Comparison of ENCODE assay signal across 8 mouse cellular contexts in genomic region chr7:105477841-105478240, GRCm38 (mm10). TPM values are rescaled to one million over a fixed set of nuclear protein-coding genes. Genes with fewer than 3 reads are reported as not detected.
DNase-seq lines count a peak whose midpoint lies in the region; ATAC-seq lines count a peak whose summit lies in the region.

No protein-coding gene starts in this region.

- H3K4me3 ChIP-seq in forebrain, embryonic 14.5 days (ENCODE audit: low read depth, low read length), result no peak overlapping the region
- H3K4me3 ChIP-seq in hindbrain, embryonic 16.5 days (ENCODE audit: low read length), result no peak overlapping the region

- no peak overlapping the region for H3K27ac ChIP-seq in forebrain, embryonic 14.5 days (ENCODE audit: low read depth, low read length)
- no peak overlapping the region for H3K27ac ChIP-seq in hindbrain, embryonic 16.5 days (ENCODE audit: low read depth, low read length)

- peaks cover 12% of the 10 kb centered on the region; the same call in 1 of the 2 replicates for H3K4me1 ChIP-seq in forebrain, embryonic 14.5 days (ENCODE audit: control insufficient read depth, insufficient read depth, low read length)
- H3K4me1 ChIP-seq in hindbrain, embryonic 16.5 days (ENCODE audit: control insufficient read depth, insufficient read depth, low read depth, low read length), result peaks cover 11% of the 10 kb centered on the region

- H3K9ac ChIP-seq in forebrain, embryonic 14.5 days (ENCODE audit: low read length), result no peak overlapping the region
- no peak overlapping the region for H3K9ac ChIP-seq in hindbrain, embryonic 16.5 days (ENCODE audit: low read depth, low read length)

- no peaks in the 10 kb centered on the region for H3K36me3 ChIP-seq in forebrain, embryonic 14.5 days (ENCODE audit: control insufficient read depth, insufficient read depth, low read length)
- H3K36me3 ChIP-seq in hindbrain, embryonic 16.5 days (ENCODE audit: control insufficient read depth, insufficient read depth, low read length), result no peaks in the 10 kb centered on the region

- ATAC-seq in cerebellum, adult (ENCODE audit: insufficient number of reproducible peaks, low FRiP score, low TSS enrichment), result 0 out of 2 replicates have a peak, but pooled peaks have one; percentile 7
- no peak for ATAC-seq in forebrain, embryonic 14.5 days
- 0 out of 2 replicates have a peak, but pooled peaks have one; percentile 1 for ATAC-seq in hindbrain, embryonic 16.5 days

- no peaks in the 10 kb centered on the region for H3K27me3 ChIP-seq in forebrain, embryonic 14.5 days (replicated peaks; ENCODE audit: control insufficient read depth, insufficient read depth, low read length)
- no peaks in the 10 kb centered on the region for H3K27me3 ChIP-seq in hindbrain, embryonic 16.5 days (replicated peaks; ENCODE audit: control insufficient read depth, insufficient read depth, low read length)

- H3K4me2 ChIP-seq in forebrain, embryonic 14.5 days (ENCODE audit: low read length), result no peak overlapping the region
- H3K4me2 ChIP-seq in hindbrain, embryonic 16.5 days (ENCODE audit: low read length), result no peak overlapping the region

- WGBS in forebrain, embryonic 14.5 days, result 60% methylated on average over 3 of the region's 3 CpGs
- 69% methylated on average over 3 of the region's 3 CpGs for WGBS in hindbrain, embryonic 16.5 days

- intact Hi-C loops in left cerebral cortex, postnatal 14 days (cut with DNase I), result loop anchor here (5.0 kb wide), 1 partner anchor 306 kb away; no protein-coding TSS in a partner anchor

- H3K9me3 ChIP-seq in forebrain, embryonic 14.5 days (replicated peaks; ENCODE audit: control insufficient read depth, low read length), result no peaks in the 10 kb centered on the region
- H3K9me3 ChIP-seq in hindbrain, embryonic 16.5 days (ENCODE audit: control insufficient read depth, low read length), result no peaks in the 10 kb centered on the region

- no peak for DNase-seq in cerebellum, adult 11 months
- DNase-seq in urinary bladder, postnatal 36 days (ENCODE audit: low spot score in 2 of 2), result peak; percentile 24 to 25
- no peak for DNase-seq in urinary bladder, adult 2 months (ENCODE audit: low spot score)
- DNase-seq in forebrain, embryonic 14.5 days (ENCODE audit: low spot score), result peak; percentile 69
- peak; percentile 73 to 78 for DNase-seq in left cerebral cortex, postnatal 14 days (ENCODE audit: low spot score in 2 of 2)
- peak; percentile 20 for DNase-seq in ovary, postnatal 36 days (ENCODE audit: low spot score)

RNA-seq across cellular contexts. Expression of gene Cavin3, which starts 4.3 kb away (rescaled TPM):
- polyA plus RNA-seq in urinary bladder, adult 2 months (2012; rRNA removed), result 209 and 233 TPM in 2 replicates
- polyA plus RNA-seq in forebrain, embryonic 14.5 days (2014; fragmentation: Nextera tagmentation; extraction: Ambion mirVana), result 28.6 and 31.3 TPM in 2 replicates
- polyA plus RNA-seq in hindbrain, embryonic 16.5 days (2015; fragmentation: Nextera tagmentation; extraction: Ambion mirVana), result 43.0 TPM in 2 replicates
- total RNA-seq in left cerebral cortex, postnatal 14 days (2021), result 10 to 100 TPM; 19.0 to 21.1 TPM

RNA-seq across cellular contexts. Expression of gene Cckbr, which starts 52.3 kb away (rescaled TPM):
- not detected in 2 replicates for polyA plus RNA-seq in urinary bladder, adult 2 months (2012; rRNA removed)
- polyA plus RNA-seq in forebrain, embryonic 14.5 days (2014; fragmentation: Nextera tagmentation; extraction: Ambion mirVana), result 1.1 and 1.6 TPM in 2 replicates
- 7.7 and 8.1 TPM in 2 replicates for polyA plus RNA-seq in hindbrain, embryonic 16.5 days (2015; fragmentation: Nextera tagmentation; extraction: Ambion mirVana)
- 10 to 100 TPM; 56.6 to 62.4 TPM for total RNA-seq in left cerebral cortex, postnatal 14 days (2021)

Comparison
In these comparisons a context has a peak if more than half of its experiments do, and no peak if none do; other contexts are left out.
1. DNase-seq: peak in urinary bladder, postnatal 36 days (2 of 2), forebrain, embryonic 14.5 days (single experiment), left cerebral cortex, postnatal 14 days (2 of 2) and ovary, postnatal 36 days (single experiment); none in cerebellum, adult 11 months (single experiment) and urinary bladder, adult 2 months (single experiment).